Mouse (Mus musculus) olfactory bulb, adult 2 months (tissue): ENCODE measurements around the gene Ltk.

Experiments used
- CTCF ChIP-seq: fragments of 200-500 bp; IDR thresholded peaks from 2 replicates; pipeline ENCODE4 v1.5.1; 2012; ENCODE audit warnings: low read depth, mild to moderate bottlenecking, low read length, moderate library complexity; ENCODE audit not compliant: insufficient read depth
- POLR2A ChIP-seq: fragments of 200-500 bp; IDR thresholded peaks from 2 replicates; pipeline ENCODE4 v1.6.1; 2012; ENCODE audit warnings: mild to moderate bottlenecking, low read depth, low read length, moderate library complexity; ENCODE audit not compliant: insufficient read depth

- TF ChIP-seq POLR2A: no peak
- no peak for TF ChIP-seq CTCF
Measured at GRCm38 (mm10) chr2:119797279-119797783, 37.1 kb upstream of the Ltk start, which contains the start of gene Tyro3.
